Mouse (Mus musculus) forebrain, embryonic 16.5 days (tissue): ENCODE data around the gene Tlr13. TPM values are rescaled to one million over a fixed set of nuclear protein-coding genes. Genes with fewer than 3 reads are reported as not detected.

Experiments
- ATAC-seq: fragments of 200-750 bp; cut with Nextera tagmentation; 2 replicates; pipeline ENCODE4 v1.8.0; 2017; ENCODE audit warnings: mild to moderate bottlenecking, moderate library complexity
- H3K27ac ChIP-seq: fragments of 300-500 bp; sonication (generic); 2 replicates; pipeline ENCODE4 v1.5.1; 2014; ENCODE audit warnings: low read length, control low read depth
- H3K27me3 ChIP-seq: fragments of 300-500 bp; sonication (generic); replicated peaks from 2 replicates; pipeline ENCODE4 v1.6.1; 2014; ENCODE audit warnings: low read length; ENCODE audit not compliant: control insufficient read depth, insufficient read depth
- H3K36me3 ChIP-seq: fragments of 300-500 bp; sonication (generic); 2 replicates; pipeline ENCODE4 v1.6.1; 2014; ENCODE audit not compliant: control insufficient read depth, insufficient read depth
- H3K4me1 ChIP-seq: fragments of 300-500 bp; sonication (generic); replicated peaks from 2 replicates; pipeline ENCODE4 v1.6.1; 2014; ENCODE audit warnings: low read length; ENCODE audit not compliant: control insufficient read depth, insufficient read depth
- H3K4me2 ChIP-seq: fragments of 300-500 bp; sonication (generic); 2 replicates; pipeline ENCODE4 v1.6.1; 2014; ENCODE audit warnings: mild to moderate bottlenecking, low read length, control low read depth
- H3K4me3 ChIP-seq: fragments of 300-500 bp; sonication (generic); replicated peaks from 2 replicates; pipeline ENCODE4 v1.5.1; 2014; ENCODE audit warnings: mild to moderate bottlenecking, low read length, control low read depth
- H3K9ac ChIP-seq: fragments of 300-500 bp; sonication (generic); replicated peaks from 2 replicates; pipeline ENCODE4 v1.6.1; 2014; ENCODE audit warnings: low read depth, low read length, control low read depth
- H3K9me3 ChIP-seq: fragments of 300-500 bp; sonication (generic); 2 replicates; pipeline ENCODE4 v1.6.1; 2016; ENCODE audit warnings: low read length; ENCODE audit not compliant: control insufficient read depth
- WGBS: fragments of 180-500 bp; shearing (Covaris S2); extraction: QIAGEN DNeasy Blood & Tissue Kit; methylation state at CpG from one replicate; pipeline ENCODE4 v1.1.7; 2014; 5-methylcytosine and 5-hydroxymethylcytosine counted together
- polyA plus RNA-seq: library from polyadenylated mRNA; unstranded; fragments of >200 nt; fragmentation: Nextera tagmentation; extraction: Ambion mirVana; gene quantifications from 2 replicates; pipeline ENCODE4 v1.2.1, GENCODE M21; 2015

Gene Tlr13
- polyA plus RNA-seq, 1 experiment from 2014 or later, result 0.30 TPM

DNA sequence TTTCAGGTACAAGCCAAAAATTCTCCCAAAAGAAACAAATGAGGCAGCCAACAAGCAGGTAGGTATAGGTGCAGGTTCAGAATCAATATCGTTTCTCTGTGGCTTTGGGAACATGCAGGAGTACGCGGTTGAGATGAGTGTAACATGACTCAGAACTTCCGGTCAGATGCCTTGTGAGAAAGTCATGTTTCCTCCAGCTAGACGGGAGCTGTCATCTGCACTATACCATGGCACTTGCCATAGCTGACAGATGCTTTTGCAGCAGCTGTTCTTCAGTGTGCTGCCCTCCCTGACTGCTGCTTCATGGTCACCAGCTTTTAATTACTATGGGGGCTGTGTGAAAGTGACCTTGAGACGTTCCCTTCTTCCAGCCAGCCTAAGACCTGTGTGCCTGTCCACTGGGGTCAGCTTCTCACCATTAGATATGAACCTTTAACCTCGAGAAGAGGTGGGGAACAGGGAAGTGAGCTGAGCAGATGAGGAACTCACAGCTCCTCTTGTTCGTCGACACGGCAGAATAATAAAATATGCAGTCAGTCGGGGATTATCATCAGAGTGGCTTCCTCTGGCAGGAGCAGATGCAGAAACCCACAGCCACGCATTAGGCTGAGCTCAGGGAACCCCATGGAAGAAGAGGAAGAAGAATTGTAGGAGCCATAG is 7.0 kb upstream of the Tlr13 start:
- Histone ChIP-seq H3K9me3 (no peaks in the 10 kb centered on the region), H3K27ac (no peak overlapping the region), H3K9ac (no peak overlapping the region), H3K36me3 (no peaks in the 10 kb centered on the region), H3K4me3 (no peak overlapping the region), H3K4me2 (no peak overlapping the region), H3K4me1 (no peaks in the 10 kb centered on the region), H3K27me3 (no peaks in the 10 kb centered on the region)
- WGBS, result 78% methylated on average over 12 of the region's 12 CpGs
- no peak for ATAC-seq

DNA sequence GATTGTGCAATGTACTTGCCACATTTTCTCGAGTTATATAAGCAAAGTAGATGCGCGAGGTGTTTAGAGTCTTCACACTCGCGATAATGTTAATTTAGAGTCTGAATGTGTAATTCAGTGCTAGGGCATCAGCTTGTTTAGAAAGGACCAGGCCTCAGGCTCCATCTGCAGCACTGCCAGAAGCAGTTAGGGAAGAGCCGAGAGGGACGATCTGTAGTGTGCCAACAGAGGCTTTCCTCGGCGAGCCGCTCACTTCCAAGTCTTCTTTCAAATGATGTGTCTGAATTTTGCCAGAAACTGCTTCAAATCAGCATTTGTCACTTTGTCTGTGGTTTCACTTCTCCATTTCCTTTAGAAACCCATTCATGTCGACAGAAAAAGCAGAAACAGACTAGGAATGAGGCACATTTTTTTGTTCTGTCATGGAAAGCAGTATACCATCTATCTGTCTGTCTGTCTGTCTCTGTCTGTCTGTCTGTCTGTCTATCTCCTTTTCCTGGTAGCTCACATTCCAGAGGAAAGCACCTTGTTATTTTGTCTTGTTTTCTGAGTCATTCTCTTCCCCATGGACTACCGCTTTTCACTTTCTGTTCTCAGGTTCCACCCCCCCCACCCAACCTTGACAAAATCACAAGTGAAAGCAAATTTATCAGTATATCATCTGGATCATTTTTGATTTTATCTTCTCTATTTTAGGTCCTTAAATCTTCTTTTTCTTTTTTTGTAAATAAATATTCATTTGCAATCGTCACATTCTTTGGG is 3.5 kb upstream of the Tlr13 start:
- H3K9ac ChIP-seq, result no peak overlapping the region
- H3K27me3 ChIP-seq, result 0 out of 2 replicates have a peak, but pooled peaks cover 2% of the 10 kb centered on the region
- no peak for ATAC-seq
- H3K9me3 ChIP-seq, result no peaks in the 10 kb centered on the region
- no peak overlapping the region for H3K4me3 ChIP-seq
- no peaks in the 10 kb centered on the region for H3K36me3 ChIP-seq
- no peak overlapping the region for H3K27ac ChIP-seq
- 78% methylated on average over 13 of the region's 13 CpGs for WGBS
- no peak overlapping the region for H3K4me2 ChIP-seq
- H3K4me1 ChIP-seq, result no peaks in the 10 kb centered on the region

DNA sequence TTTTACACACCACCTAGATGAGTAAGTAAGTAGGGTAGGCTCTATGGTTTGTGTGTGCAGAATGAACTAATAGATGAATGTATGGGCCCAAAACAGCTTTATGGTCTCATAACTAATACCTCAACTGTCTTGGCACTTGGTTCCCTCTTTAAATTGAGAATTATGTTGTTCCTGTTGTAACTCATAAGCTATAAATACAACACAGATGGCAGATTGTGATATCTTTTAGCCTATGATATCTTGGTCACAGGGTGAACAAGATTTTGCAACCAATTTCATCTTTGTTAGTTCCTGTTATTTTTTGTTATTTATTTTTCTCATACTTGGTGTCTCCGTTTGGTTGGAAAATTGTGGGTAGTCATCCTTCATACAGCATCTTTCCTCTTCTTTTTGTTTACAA is 5.2 kb downstream of the Tlr13 start:
- no peak overlapping the region for H3K4me3 ChIP-seq
- no peaks in the 10 kb centered on the region for H3K27me3 ChIP-seq
- H3K27ac ChIP-seq, result no peak overlapping the region
- H3K9ac ChIP-seq, result no peak overlapping the region
- H3K4me1 ChIP-seq, result no peaks in the 10 kb centered on the region
- no peak overlapping the region for H3K4me2 ChIP-seq
- H3K36me3 ChIP-seq, result no peaks in the 10 kb centered on the region
- ATAC-seq, result no peak
- H3K9me3 ChIP-seq, result no peaks in the 10 kb centered on the region
- 96% methylated on average over 1 of the region's 1 CpGs for WGBS

- Histone ChIP-seq H3K36me3 (no peaks in the 10 kb centered on the region), H3K27me3 (no peaks in the 10 kb centered on the region), H3K9me3 (no peaks in the 10 kb centered on the region), H3K4me1 (no peaks in the 10 kb centered on the region), H3K9ac (no peak overlapping the region), H3K4me3 (no peak overlapping the region), H3K4me2 (no peak overlapping the region), H3K27ac (no peak overlapping the region)
- WGBS, result 97% methylated on average over 3 of the region's 3 CpGs
- no peak for ATAC-seq
These were observed 6.5 kb downstream of the Tlr13 start for GRCm38 (mm10) chrX:106149460-106149859.

GRCm38 (mm10) chrX:106154180-106154586 is 11.2 kb downstream of the Tlr13 start:
- no peak overlapping the region for H3K4me3 ChIP-seq
- no peaks in the 10 kb centered on the region for H3K4me1 ChIP-seq
- no peaks in the 10 kb centered on the region for H3K27me3 ChIP-seq
- H3K27ac ChIP-seq, result no peak overlapping the region
- H3K36me3 ChIP-seq, result no peaks in the 10 kb centered on the region
- no peaks in the 10 kb centered on the region for H3K9me3 ChIP-seq
- H3K9ac ChIP-seq, result no peak overlapping the region
- H3K4me2 ChIP-seq, result no peak overlapping the region
- no peak for ATAC-seq

GRCm38 (mm10) chrX:106155892-106156291 is 12.9 kb downstream of the Tlr13 start:
- 86% methylated on average over 4 of the region's 4 CpGs for WGBS
- ATAC-seq, result no peak
- H3K9ac ChIP-seq, result no peak overlapping the region
- H3K36me3 ChIP-seq, result no peaks in the 10 kb centered on the region
- no peak overlapping the region for H3K4me2 ChIP-seq
- H3K27me3 ChIP-seq, result no peaks in the 10 kb centered on the region
- H3K27ac ChIP-seq, result no peak overlapping the region
- no peaks in the 10 kb centered on the region for H3K4me1 ChIP-seq
- no peaks in the 10 kb centered on the region for H3K9me3 ChIP-seq
- H3K4me3 ChIP-seq, result no peak overlapping the region

DNA sequence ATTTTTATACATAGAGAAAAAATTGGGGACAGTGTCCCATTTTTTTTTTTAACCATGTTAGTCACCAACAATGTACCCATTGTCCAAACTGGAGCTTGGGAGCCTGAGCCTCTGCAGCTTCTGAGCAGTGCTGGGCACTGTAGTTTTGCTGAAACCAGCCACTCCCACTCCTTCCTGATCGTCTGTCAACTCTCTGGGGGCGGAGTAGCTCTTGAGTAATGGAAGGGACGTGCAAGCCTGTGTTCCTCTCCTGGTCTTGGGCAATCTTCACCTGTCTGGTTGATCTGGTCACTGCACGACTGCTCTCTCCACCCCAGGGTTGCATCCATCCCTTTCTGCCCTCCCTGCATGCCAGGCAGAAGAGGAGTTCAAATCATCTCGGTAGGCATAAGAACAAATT is 21.0 kb downstream of the Tlr13 start:
- Histone ChIP-seq H3K4me2 (no peak overlapping the region), H3K4me3 (no peak overlapping the region), H3K27me3 (no peaks in the 10 kb centered on the region), H3K36me3 (no peaks in the 10 kb centered on the region), H3K9me3 (no peaks in the 10 kb centered on the region), H3K9ac (no peak overlapping the region), H3K27ac (no peak overlapping the region), H3K4me1 (no peaks in the 10 kb centered on the region)
- no peak for ATAC-seq
- WGBS, result 64% methylated on average over 5 of the region's 5 CpGs

- WGBS, result 70% methylated on average over 5 of the region's 5 CpGs
- no peak for ATAC-seq
- Histone ChIP-seq H3K27ac (no peak overlapping the region), H3K27me3 (no peaks in the 10 kb centered on the region), H3K36me3 (no peaks in the 10 kb centered on the region), H3K4me3 (no peak overlapping the region), H3K4me2 (no peak overlapping the region), H3K4me1 (no peaks in the 10 kb centered on the region), H3K9me3 (no peaks in the 10 kb centered on the region), H3K9ac (no peak overlapping the region)
These were observed 21.6 kb downstream of the Tlr13 start for GRCm38 (mm10) chrX:106164555-106164954.

- H3K4me1 ChIP-seq, result no peaks in the 10 kb centered on the region
- no peaks in the 10 kb centered on the region for H3K27me3 ChIP-seq
- H3K9ac ChIP-seq, result no peak overlapping the region
- no peak overlapping the region for H3K4me3 ChIP-seq
- no peak overlapping the region for H3K27ac ChIP-seq
- H3K36me3 ChIP-seq, result no peaks in the 10 kb centered on the region
- 81% methylated on average over 1 of the region's 1 CpGs for WGBS
- no peak for ATAC-seq
- H3K9me3 ChIP-seq, result no peaks in the 10 kb centered on the region
- no peak overlapping the region for H3K4me2 ChIP-seq
These were observed 22.1 kb downstream of the Tlr13 start for GRCm38 (mm10) chrX:106165089-106165488.
